Mouse (Mus musculus) mesoderm, embryonic 11.5 days (tissue): ENCODE results near the gene Hoxc10.
A peak's percentile ranks its signal among the peaks of the same experiment; 100 is the strongest.

Source experiments
- DNase-seq: peaks from one replicate; pipeline ENCODE4 v3.0.0-alpha.2; 2012; ENCODE audit warnings: low read depth, low spot score

Gene Hoxc10

GRCm38 (mm10) chr15:103011928-103012486, 45.4 kb downstream of the Hoxc10 start:
- no peak for DNase-seq

GRCm38 (mm10) chr15:103013238-103013984, 46.8 kb downstream of the Hoxc10 start:
- peak; percentile 94 for DNase-seq

- DNase-seq: peak; percentile 92
Measured at GRCm38 (mm10) chr15:103014166-103015008, 47.8 kb downstream of the Hoxc10 start.

- peak; percentile 71 for DNase-seq
Measured at GRCm38 (mm10) chr15:103015009-103015399, 48.4 kb downstream of the Hoxc10 start.

DNA sequence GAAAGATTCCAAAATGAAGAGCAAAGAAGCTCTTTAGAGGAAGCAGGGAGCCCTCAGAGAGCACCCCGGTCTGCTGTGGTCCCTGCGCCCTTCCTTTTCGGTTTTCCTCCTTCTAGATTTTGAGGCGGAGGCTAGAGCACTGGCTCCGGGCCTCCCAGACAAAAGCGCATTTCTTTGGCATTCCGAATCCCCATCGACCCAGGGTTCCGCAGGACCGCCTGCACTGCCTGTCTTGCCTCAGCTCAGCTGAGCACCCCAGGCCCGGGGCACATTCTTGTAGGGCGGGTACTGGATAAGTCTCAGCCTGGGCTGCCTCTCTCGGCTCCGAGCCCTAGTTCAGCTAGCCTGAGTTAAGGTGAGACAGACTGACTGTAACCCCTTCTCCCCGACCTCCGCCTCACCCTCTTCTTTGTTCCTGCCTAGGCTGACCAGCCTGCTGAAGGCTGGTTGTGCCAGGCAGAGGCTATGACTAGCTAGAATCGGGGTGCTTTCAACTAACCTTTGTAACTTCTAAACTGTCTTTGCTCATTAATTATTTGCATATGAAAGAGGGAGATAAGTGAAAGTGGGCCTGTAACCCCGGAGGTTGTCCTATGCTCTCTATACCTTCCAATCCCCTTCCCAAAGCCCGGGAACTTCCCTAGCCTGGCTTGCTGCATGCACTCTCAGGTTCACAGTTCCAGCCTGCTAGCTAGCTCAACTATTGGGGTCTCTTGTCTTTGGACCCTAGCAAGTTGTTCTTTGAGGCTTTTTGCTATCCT, 49.0 kb downstream of the Hoxc10 start:
- no peak for DNase-seq

- DNase-seq: peak; percentile 78
Measured at GRCm38 (mm10) chr15:103018636-103019035, 52.0 kb downstream of the Hoxc10 start, which contains the start of gene Hoxc4. Gene Hoxc4 (plus strand): TSS chr15:103018934.

DNA sequence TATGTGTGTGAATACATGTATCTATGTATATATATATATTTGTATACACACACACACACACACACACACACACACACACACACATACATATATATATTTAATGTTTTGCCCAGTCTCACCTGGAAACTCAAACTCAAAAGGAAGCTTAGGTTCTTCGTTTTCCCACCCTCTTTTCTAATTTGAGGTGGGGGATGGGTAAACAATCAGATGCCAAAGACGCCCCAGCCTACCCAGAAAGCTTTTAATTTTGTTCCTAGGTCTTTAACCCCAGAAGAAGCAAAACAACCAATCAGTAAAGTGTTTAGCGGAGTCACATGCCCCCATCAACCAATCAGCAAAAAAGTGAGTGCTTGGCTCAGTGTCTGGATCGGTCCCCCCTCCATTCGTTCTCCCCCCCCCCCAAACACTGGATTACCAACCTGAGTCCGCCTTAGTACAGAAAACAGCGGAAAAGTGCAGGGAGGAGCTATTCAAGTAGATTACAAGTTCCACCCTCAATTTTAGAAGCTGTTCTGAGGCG, 54.4 kb downstream of the Hoxc10 start:
- no peak for DNase-seq
